Mouse (Mus musculus) skeletal muscle tissue, adult 2 months (tissue): ENCODE data around the gene Ifnar2.
"Not testable (repeated sequence)": the region's sequence is repeated elsewhere in the genome, so short reads cannot be mapped to it uniquely, and the experiment has no call there.

Experiments
- DNase-seq: peaks from one replicate; pipeline ENCODE4 v3.0.0-alpha.2; 2012; ENCODE audit warnings: low read depth, low spot score

Ifnar2 gene

GRCm38 (mm10) chr16:91426586-91426985 lies 54.0 kb downstream of the Ifnar2 start:
- DNase-seq: no peak

- no peak for DNase-seq
Observed at GRCm38 (mm10) chr16:91427461-91427860, 54.9 kb downstream of the Ifnar2 start.

- no peak for DNase-seq
Observed at GRCm38 (mm10) chr16:91428259-91428865, 55.8 kb downstream of the Ifnar2 start.

GRCm38 (mm10) chr16:91432720-91433328 lies 60.2 kb downstream of the Ifnar2 start:
- no peak for DNase-seq

GRCm38 (mm10) chr16:91433329-91433933 lies 60.8 kb downstream of the Ifnar2 start:
- no peak for DNase-seq

- no peak for DNase-seq
Observed at GRCm38 (mm10) chr16:91434119-91434518, 61.5 kb downstream of the Ifnar2 start.

- DNase-seq: no peak
Observed at GRCm38 (mm10) chr16:91438081-91438480, 65.5 kb downstream of the Ifnar2 start.

- DNase-seq: not testable (repeated sequence)
Observed at GRCm38 (mm10) chr16:91438599-91438998, 66.0 kb downstream of the Ifnar2 start.

- peak; percentile 70 for DNase-seq
Observed at GRCm38 (mm10) chr16:91441366-91441765, 68.8 kb downstream of the Ifnar2 start.

GRCm38 (mm10) chr16:91441811-91442240 lies 69.2 kb downstream of the Ifnar2 start:
- no peak for DNase-seq

GRCm38 (mm10) chr16:91442446-91442845 lies 69.9 kb downstream of the Ifnar2 start:
- DNase-seq: no peak

GRCm38 (mm10) chr16:91443211-91443611 lies 70.6 kb downstream of the Ifnar2 start:
- no peak for DNase-seq

- no peak for DNase-seq
Observed at GRCm38 (mm10) chr16:91444847-91445246, 72.3 kb downstream of the Ifnar2 start.

GRCm38 (mm10) chr16:91445566-91445965 lies 73.0 kb downstream of the Ifnar2 start:
- DNase-seq: no peak

GRCm38 (mm10) chr16:91446778-91447511 lies 74.4 kb downstream of the Ifnar2 start:
- no peak for DNase-seq

GRCm38 (mm10) chr16:91447512-91447900 lies 74.9 kb downstream of the Ifnar2 start:
- no peak for DNase-seq

GRCm38 (mm10) chr16:91448088-91448487 lies 75.5 kb downstream of the Ifnar2 start:
- DNase-seq: no peak

- no peak for DNase-seq
Observed at GRCm38 (mm10) chr16:91448895-91449294, 76.3 kb downstream of the Ifnar2 start.

GRCm38 (mm10) chr16:91450137-91451064 lies 77.8 kb downstream of the Ifnar2 start:
- no peak for DNase-seq

GRCm38 (mm10) chr16:91451949-91452348 lies 79.4 kb downstream of the Ifnar2 start:
- no peak for DNase-seq

- peak; percentile 44 for DNase-seq
Observed at GRCm38 (mm10) chr16:91452363-91452896, 79.8 kb downstream of the Ifnar2 start.
